10 mouse cellular contexts compared by ENCODE assay signal in the genomic region with DNA sequence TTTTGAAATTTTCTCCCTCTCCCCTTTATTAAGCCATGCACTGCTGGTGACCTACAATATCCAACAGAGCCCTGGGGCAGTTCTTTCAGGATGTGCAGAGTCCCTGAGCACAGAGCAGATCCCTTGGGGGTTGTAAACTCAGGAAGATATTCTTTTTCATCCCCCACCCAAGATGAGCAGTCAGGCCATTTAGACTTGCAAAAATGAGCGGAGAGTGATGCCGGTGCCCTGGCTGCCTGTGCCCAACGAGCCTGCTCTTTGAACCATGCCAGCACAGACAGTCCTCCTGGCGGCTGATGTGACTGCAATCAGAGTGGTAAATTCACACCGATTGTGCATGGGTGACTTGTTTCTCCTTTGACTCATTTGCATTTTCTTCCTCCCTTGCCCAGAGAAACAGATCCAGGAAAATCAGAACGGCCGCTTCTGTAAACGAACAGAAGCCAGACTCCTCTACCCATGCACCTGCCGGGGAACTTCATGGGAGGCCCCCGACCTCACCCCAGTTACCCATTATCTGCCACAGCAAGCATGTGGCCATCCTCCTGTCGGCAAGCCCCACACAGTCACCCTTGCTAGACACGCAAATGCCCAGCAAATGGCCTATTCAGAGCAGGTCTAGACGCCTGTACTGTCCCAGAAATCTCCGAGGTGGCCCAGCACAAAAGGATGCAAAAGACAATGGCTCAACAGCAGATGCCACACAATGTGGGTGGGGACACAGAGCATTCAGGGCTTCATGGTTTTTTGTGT.
A peak's percentile ranks its signal among the peaks of the same experiment; 100 is the strongest.
DNase-seq lines count a peak whose midpoint lies in the region; TF ChIP-seq lines count a peak whose summit lies in the region.
"Had no signal": no experiment of that assay in that cellular context is flagged by ENCODE, and none has a peak within 500 bp of the region (broad histone marks: within the 10 kb centered on the region; RNA-seq: fewer than 3 reads in every experiment).

No protein-coding gene starts in this region.

- no peaks in the 10 kb centered on the region for H3K27me3 ChIP-seq in heart, embryonic 10.5 days (ENCODE audit: insufficient read depth, poor library complexity, severe bottlenecking)
- no peaks in the 10 kb centered on the region; the same call in 1 of the 2 replicates for H3K27me3 ChIP-seq in hindbrain, embryonic 10.5 days (ENCODE audit: insufficient read depth, poor library complexity, severe bottlenecking)
- H3K27me3 ChIP-seq: embryonic facial prominence, embryonic 12.5 days had no signal

- peaks cover 5% of the 10 kb centered on the region; the same call in 1 of the 2 replicates for H3K4me1 ChIP-seq in heart, embryonic 10.5 days
- peaks cover 27% of the 10 kb centered on the region for H3K4me1 ChIP-seq in hindbrain, embryonic 10.5 days (replicated peaks)

- no peak overlapping the region for H3K4me3 ChIP-seq in heart, embryonic 10.5 days
- peak overlapping the region; percentile 16 for H3K4me3 ChIP-seq in hindbrain, embryonic 10.5 days
- no peak overlapping the region for H3K4me3 ChIP-seq in gastrocnemius, adult 2 months
- H3K4me3 ChIP-seq: embryonic facial prominence, embryonic 12.5 days had no signal

- H3K9me3 ChIP-seq in heart, embryonic 10.5 days = no peaks in the 10 kb centered on the region
- H3K9me3 ChIP-seq in hindbrain, embryonic 10.5 days = no peaks in the 10 kb centered on the region
- H3K9me3 ChIP-seq: embryonic facial prominence, embryonic 12.5 days had no signal

- H3K36me3 ChIP-seq in heart, embryonic 10.5 days = no peaks in the 10 kb centered on the region
- no peaks in the 10 kb centered on the region for H3K36me3 ChIP-seq in hindbrain, embryonic 10.5 days
- H3K36me3 ChIP-seq: embryonic facial prominence, embryonic 12.5 days had no signal

- H3K27ac ChIP-seq in heart, embryonic 10.5 days = no peak overlapping the region
- peak overlapping the region; percentile 81 for H3K27ac ChIP-seq in hindbrain, embryonic 10.5 days
- H3K27ac ChIP-seq in gastrocnemius, adult 2 months = no peak overlapping the region
- H3K27ac ChIP-seq: embryonic facial prominence, embryonic 12.5 days had no signal

- WGBS in heart, embryonic 10.5 days = 63% methylated on average over 14 of the region's 14 CpGs
- 26% methylated on average over 14 of the region's 14 CpGs for WGBS in hindbrain, embryonic 10.5 days

- DNase-seq in heart, embryonic 10.5 days (ENCODE audit: low spot score) = peak; percentile 54
- no peak for DNase-seq in heart, postnatal 36 days
- peak; percentile 67 for DNase-seq in hindbrain, embryonic 10.5 days (ENCODE audit: low spot score)
- peak; percentile 39 to 57 for DNase-seq in kidney, postnatal 25 days
- DNase-seq in retina, postnatal 1 day = peak; percentile 97
- DNase-seq in ovary, adult 18-20 months (ENCODE audit: low spot score) = no peak
- DNase-seq in adrenal gland, postnatal 10 days = no peak
- DNase-seq in gastrocnemius, adult 2 months = no peak
- DNase-seq: lung, postnatal 4 days had no signal

- no peak for TF ChIP-seq CTCF in gastrocnemius, adult 2 months (IDR thresholded peaks at IDR 0.05)

- intact Hi-C loops in heart, postnatal 36 days (cut with DNase I) = loop anchor here (5.0 kb wide), 1 partner anchor 449 kb away; the partner anchor contains the start of gene Pum3
- intact Hi-C loops in gastrocnemius, adult 2 months (cut with DNase I) = no loop called here

Comparison
In these comparisons a context has a peak if more than half of its experiments do, and no peak if none do; other contexts are left out.
1. DNase-seq: peak in heart, embryonic 10.5 days (single experiment), hindbrain, embryonic 10.5 days (single experiment), kidney, postnatal 25 days (2 of 2) and retina, postnatal 1 day (single experiment); none in heart, postnatal 36 days (0 of 2), ovary, adult 18-20 months (single experiment), adrenal gland, postnatal 10 days (single experiment) and gastrocnemius, adult 2 months (single experiment).